Mouse (Mus musculus) stomach, embryonic 16.5 days (tissue): ENCODE data around the gene Cdc42bpg. TPM values are rescaled to one million over a fixed set of nuclear protein-coding genes. Genes with fewer than 3 reads are reported as not detected.

Experiments
- ATAC-seq: fragments of 200-750 bp; cut with Nextera tagmentation; 2 replicates; pipeline ENCODE4 v1.8.0; 2017; ENCODE audit warnings: moderate number of reproducible peaks, moderate TSS enrichment; ENCODE audit not compliant: insufficient read depth, low FRiP score
- H3K27ac ChIP-seq: fragments of 300-500 bp; sonication (generic); 2 replicates; pipeline ENCODE4 v1.5.1; 2014; ENCODE audit warnings: low read length
- H3K27me3 ChIP-seq: fragments of 300-500 bp; sonication (generic); 2 replicates; pipeline ENCODE4 v1.6.1; 2014; ENCODE audit warnings: low read length, control low read depth, mixed read lengths; ENCODE audit not compliant: control insufficient read depth, insufficient read depth
- H3K36me3 ChIP-seq: fragments of 300-500 bp; sonication (generic); 2 replicates; pipeline ENCODE4 v1.6.1; 2014; ENCODE audit warnings: low read length; ENCODE audit not compliant: control insufficient read depth, insufficient read depth
- H3K4me1 ChIP-seq: fragments of 300-500 bp; sonication (generic); 2 replicates; pipeline ENCODE4 v1.6.1; 2014; ENCODE audit warnings: low read length, control low read depth, mixed read lengths; ENCODE audit not compliant: control insufficient read depth, insufficient read depth
- H3K4me2 ChIP-seq: fragments of 300-500 bp; sonication (generic); 2 replicates; pipeline ENCODE4 v1.6.1; 2014; ENCODE audit warnings: low read depth, low read length, mixed read lengths
- H3K4me3 ChIP-seq: fragments of 300-500 bp; sonication (generic); replicated peaks from 2 replicates; pipeline ENCODE4 v1.5.1; 2014; ENCODE audit warnings: mild to moderate bottlenecking, low read length
- H3K9ac ChIP-seq: fragments of 300-500 bp; sonication (generic); 2 replicates; pipeline ENCODE4 v1.6.1; 2014; ENCODE audit warnings: low read length
- H3K9me3 ChIP-seq: fragments of 300-500 bp; sonication (generic); replicated peaks from 2 replicates; pipeline ENCODE4 v1.6.1; 2016; ENCODE audit warnings: low read length, control low read depth; ENCODE audit not compliant: control insufficient read depth
- WGBS: fragments of 180-500 bp; shearing (Covaris S2); extraction: QIAGEN DNeasy Blood & Tissue Kit; methylation state at CpG from one replicate; pipeline ENCODE4 v1.1.7; 2014; 5-methylcytosine and 5-hydroxymethylcytosine counted together
- polyA plus RNA-seq: library from polyadenylated mRNA; unstranded; fragments of >200 nt; fragmentation: Nextera tagmentation; extraction: Ambion mirVana; gene quantifications from 2 replicates; pipeline ENCODE4 v1.2.1, GENCODE M21; 2015

Gene Cdc42bpg
- polyA plus RNA-seq, 1 experiment from 2014 or later = 1.9 TPM

GRCm38 (mm10) chr19:6281122-6282020 lies 24.9 kb upstream of the Cdc42bpg start:
- Histone ChIP-seq H3K4me1 (peaks cover 45% of the 10 kb centered on the region), H3K9ac (0 out of 2 replicates have a peak overlapping the region, but pooled peaks have one; percentile 5)

GRCm38 (mm10) chr19:6283001-6283400 lies 23.3 kb upstream of the Cdc42bpg start:
- no peaks in the 10 kb centered on the region for H3K27me3 ChIP-seq
- peaks cover 13% of the 10 kb centered on the region; the same call in 1 of the 2 replicates for H3K36me3 ChIP-seq
- WGBS = 64% methylated on average over 5 of the region's 5 CpGs
- no peak overlapping the region for H3K4me2 ChIP-seq
- H3K4me1 ChIP-seq = peaks cover 40% of the 10 kb centered on the region
- no peaks in the 10 kb centered on the region for H3K9me3 ChIP-seq
- no peak overlapping the region for H3K4me3 ChIP-seq
- H3K9ac ChIP-seq = no peak overlapping the region
- no peak overlapping the region for H3K27ac ChIP-seq
- no peak for ATAC-seq

More at GRCm38 (mm10) chr19:6281122-6282020, 24.9 kb upstream of the Cdc42bpg start:
- ATAC-seq = no peak
- H3K4me2 ChIP-seq = no peak overlapping the region
- 75% methylated on average over 14 of the region's 14 CpGs for WGBS
- H3K4me3 ChIP-seq = no peak overlapping the region
- peaks cover 13% of the 10 kb centered on the region; the same call in 1 of the 2 replicates for H3K36me3 ChIP-seq
- H3K27me3 ChIP-seq = no peaks in the 10 kb centered on the region
- no peak overlapping the region for H3K27ac ChIP-seq
- no peaks in the 10 kb centered on the region for H3K9me3 ChIP-seq

- WGBS = 76% methylated on average over 12 of the region's 12 CpGs
- no peaks in the 10 kb centered on the region for H3K9me3 ChIP-seq
- no peak overlapping the region for H3K9ac ChIP-seq
- H3K27me3 ChIP-seq = no peaks in the 10 kb centered on the region
- ATAC-seq = peak; percentile 29; the same call in 1 of the 2 replicates
- H3K4me1 ChIP-seq = peaks cover 26% of the 10 kb centered on the region
- peaks cover 13% of the 10 kb centered on the region; the same call in 1 of the 2 replicates for H3K36me3 ChIP-seq
- H3K4me3 ChIP-seq = no peak overlapping the region
- peak overlapping the region; percentile 74 for H3K27ac ChIP-seq
- H3K4me2 ChIP-seq = 0 out of 2 replicates have a peak overlapping the region, but pooled peaks have one; percentile 8
Measured at GRCm38 (mm10) chr19:6284502-6284901, 21.8 kb upstream of the Cdc42bpg start.

- Histone ChIP-seq H3K4me3 (no peak overlapping the region), H3K4me1 (peaks cover 19% of the 10 kb centered on the region; the same call in 1 of the 2 replicates), H3K9ac (no peak overlapping the region), H3K27me3 (no peaks in the 10 kb centered on the region), H3K9me3 (no peaks in the 10 kb centered on the region), H3K27ac (peak overlapping the region; percentile 74), H3K4me2 (peak overlapping the region; percentile 8; the same call in 1 of the 2 replicates), H3K36me3 (peaks cover 13% of the 10 kb centered on the region; the same call in 1 of the 2 replicates)
- peak; percentile 49; the same call in 1 of the 2 replicates for ATAC-seq
- WGBS = 61% methylated on average over 8 of the region's 8 CpGs
Measured at GRCm38 (mm10) chr19:6285226-6285625, 21.0 kb upstream of the Cdc42bpg start.

GRCm38 (mm10) chr19:6285632-6286433 lies 20.4 kb upstream of the Cdc42bpg start:
- H3K36me3 ChIP-seq = peaks cover 13% of the 10 kb centered on the region; the same call in 1 of the 2 replicates
- peak; percentile 27; the same call in 1 of the 2 replicates for ATAC-seq
- peak overlapping the region; percentile 36; the same call in 1 of the 2 replicates for H3K9ac ChIP-seq
- peak overlapping the region; percentile 8; the same call in 1 of the 2 replicates for H3K4me2 ChIP-seq
- 54% methylated on average over 7 of the region's 7 CpGs for WGBS
- no peak overlapping the region for H3K4me3 ChIP-seq
- H3K27ac ChIP-seq = peak overlapping the region; percentile 74
- no peaks in the 10 kb centered on the region for H3K9me3 ChIP-seq
- H3K27me3 ChIP-seq = no peaks in the 10 kb centered on the region
- H3K4me1 ChIP-seq = peaks cover 20% of the 10 kb centered on the region

GRCm38 (mm10) chr19:6286434-6287401 lies 19.5 kb upstream of the Cdc42bpg start:
- H3K4me2 ChIP-seq = no peak overlapping the region
- H3K4me1 ChIP-seq = peaks cover 24% of the 10 kb centered on the region
- H3K36me3 ChIP-seq = peaks cover 6% of the 10 kb centered on the region; the same call in 1 of the 2 replicates
- no peak for ATAC-seq
- WGBS = 80% methylated on average over 19 of the region's 19 CpGs
- no peak overlapping the region for H3K27ac ChIP-seq
- no peak overlapping the region for H3K4me3 ChIP-seq
- H3K9me3 ChIP-seq = no peaks in the 10 kb centered on the region
- peak overlapping the region; percentile 36; the same call in 1 of the 2 replicates for H3K9ac ChIP-seq
- H3K27me3 ChIP-seq = no peaks in the 10 kb centered on the region

- ATAC-seq = no peak
- Histone ChIP-seq H3K9me3 (no peaks in the 10 kb centered on the region), H3K27ac (no peak overlapping the region), H3K36me3 (peaks cover 4% of the 10 kb centered on the region; the same call in 1 of the 2 replicates), H3K4me1 (peaks cover 24% of the 10 kb centered on the region), H3K4me2 (no peak overlapping the region), H3K9ac (no peak overlapping the region), H3K4me3 (no peak overlapping the region), H3K27me3 (no peaks in the 10 kb centered on the region)
- WGBS = 68% methylated on average over 13 of the region's 13 CpGs
Measured at GRCm38 (mm10) chr19:6288236-6288894, 17.9 kb upstream of the Cdc42bpg start.
